Comparison of ENCODE assay signal across 20 mouse cellular contexts in genomic region chr4:45393658-45394057, GRCm38 (mm10).
"Had no signal": no experiment of that assay in that cellular context is flagged by ENCODE, and none has a peak within 500 bp of the region (broad histone marks: within the 10 kb centered on the region; RNA-seq: fewer than 3 reads in every experiment).

No protein-coding gene starts in this region.

- H3K27ac ChIP-seq: left cerebral cortex, adult 2 months; liver, embryonic 15.5 days; macrophage; neural tube, embryonic 12.5 days; neural tube, embryonic 15.5 days; stomach, embryonic 15.5 days had no signal

- H3K4me1 ChIP-seq: neural tube, embryonic 12.5 days; neural tube, embryonic 15.5 days; stomach, embryonic 15.5 days had no signal

- H3K4me2 ChIP-seq: liver, embryonic 11.5 days; liver, embryonic 15.5 days; midbrain, embryonic 11.5 days; neural tube, embryonic 12.5 days; neural tube, embryonic 15.5 days; stomach, embryonic 15.5 days had no signal

- ATAC-seq: intestine, embryonic 16.5 days had no signal

- H3K27me3 ChIP-seq: liver, embryonic 15.5 days; neural tube, embryonic 12.5 days; neural tube, embryonic 15.5 days; stomach, embryonic 15.5 days had no signal

- H3K9ac ChIP-seq: liver, embryonic 15.5 days; neural tube, embryonic 12.5 days; neural tube, embryonic 15.5 days; stomach, embryonic 15.5 days had no signal

- DNase-seq: kidney, adult 2 months; kidney, postnatal 10 days; kidney, postnatal 36 days; layer of hippocampus, postnatal 36 days; lung, adult 18-20 months; midbrain, embryonic 14.5 days; right cerebral cortex, postnatal 25 days; spleen, adult 18-20 months; thymus, adult 2 months; thymus, postnatal 14 days; thymus, postnatal 4 days had no signal

- H3K9me3 ChIP-seq: liver, embryonic 15.5 days; neural tube, embryonic 12.5 days; neural tube, embryonic 15.5 days; stomach, embryonic 15.5 days had no signal

- H3K4me3 ChIP-seq: left cerebral cortex, adult 2 months; liver, embryonic 15.5 days; neural tube, embryonic 12.5 days; neural tube, embryonic 15.5 days; stomach, embryonic 15.5 days had no signal
